Mouse (Mus musculus): ENCODE measurements around the gene Mapkapk2. TPM values are rescaled to one million over a fixed set of nuclear protein-coding genes. Genes with fewer than 3 reads are reported as not detected.
A peak's percentile ranks its signal among the peaks of the same experiment; 100 is the strongest.

Mapkapk2 gene
- polyA plus RNA-seq, 1 experiment: 1.3 TPM

GRCm38 (mm10) chr1:131096132-131096695, 1.4 kb downstream of the Mapkapk2 start:
- H3K4me3 ChIP-seq (replicated peaks): peak overlapping the region; percentile 84
- no peaks in the 10 kb centered on the region; the same call in 1 of the 2 replicates for H3K36me3 ChIP-seq (ENCODE audit: control insufficient read depth)
- no peaks in the 10 kb centered on the region for H3K9me3 ChIP-seq (ENCODE audit: control insufficient read depth, low read length)
- H3K27me3 ChIP-seq (ENCODE audit: control insufficient read depth): peaks cover 26% of the 10 kb centered on the region
- TF ChIP-seq TAL1 (IDR thresholded peaks at IDR 0.05; ENCODE audit: low read length) (no peak), GATA1 (IDR thresholded peaks at IDR 0.05; ENCODE audit: low read length) (no peak)
- H3K4me1 ChIP-seq (ENCODE audit: control insufficient read depth): peaks cover 33% of the 10 kb centered on the region

GRCm38 (mm10) chr1:131095574-131095973, 2.1 kb downstream of the Mapkapk2 start:
- Histone ChIP-seq H3K4me3 (replicated peaks) (no peak overlapping the region), H3K27me3 (ENCODE audit: control insufficient read depth) (peaks cover 26% of the 10 kb centered on the region), H3K9me3 (ENCODE audit: control insufficient read depth, low read length) (no peaks in the 10 kb centered on the region), H3K4me1 (ENCODE audit: control insufficient read depth) (peaks cover 33% of the 10 kb centered on the region), H3K36me3 (ENCODE audit: control insufficient read depth) (no peaks in the 10 kb centered on the region; the same call in 1 of the 2 replicates)
- TF ChIP-seq TAL1 (IDR thresholded peaks at IDR 0.05; ENCODE audit: low read length) (no peak), GATA1 (IDR thresholded peaks at IDR 0.05; ENCODE audit: low read length) (no peak)

- Histone ChIP-seq H3K36me3 (ENCODE audit: control insufficient read depth) (no peaks in the 10 kb centered on the region; the same call in 1 of the 2 replicates), H3K27me3 (ENCODE audit: control insufficient read depth) (peaks cover 23% of the 10 kb centered on the region), H3K4me1 (ENCODE audit: control insufficient read depth) (peaks cover 31% of the 10 kb centered on the region), H3K4me3 (replicated peaks) (no peak overlapping the region), H3K9me3 (ENCODE audit: control insufficient read depth, low read length) (no peaks in the 10 kb centered on the region)
- TF ChIP-seq GATA1 (IDR thresholded peaks at IDR 0.05; ENCODE audit: low read length): no peak
- no peak for TF ChIP-seq TAL1 (IDR thresholded peaks at IDR 0.05; ENCODE audit: low read length)
Measured at GRCm38 (mm10) chr1:131093889-131094288, 3.7 kb downstream of the Mapkapk2 start.

GRCm38 (mm10) chr1:131092846-131093245, 4.8 kb downstream of the Mapkapk2 start:
- Histone ChIP-seq H3K4me3 (replicated peaks) (no peak overlapping the region), H3K27me3 (ENCODE audit: control insufficient read depth) (peaks cover 23% of the 10 kb centered on the region), H3K4me1 (ENCODE audit: control insufficient read depth) (peaks cover 25% of the 10 kb centered on the region), H3K36me3 (ENCODE audit: control insufficient read depth) (no peaks in the 10 kb centered on the region; the same call in 1 of the 2 replicates), H3K9me3 (ENCODE audit: control insufficient read depth, low read length) (no peaks in the 10 kb centered on the region)
- TF ChIP-seq TAL1 (IDR thresholded peaks at IDR 0.05; ENCODE audit: low read length) (no peak), GATA1 (IDR thresholded peaks at IDR 0.05; ENCODE audit: low read length) (no peak)

GRCm38 (mm10) chr1:131092173-131092572, 5.5 kb downstream of the Mapkapk2 start:
- TF ChIP-seq TAL1 (IDR thresholded peaks at IDR 0.05; ENCODE audit: low read length): no peak
- H3K4me3 ChIP-seq (replicated peaks): no peak overlapping the region
- H3K27me3 ChIP-seq (ENCODE audit: control insufficient read depth): peaks cover 18% of the 10 kb centered on the region
- H3K36me3 ChIP-seq (ENCODE audit: control insufficient read depth): no peaks in the 10 kb centered on the region; the same call in 1 of the 2 replicates
- no peaks in the 10 kb centered on the region for H3K9me3 ChIP-seq (ENCODE audit: control insufficient read depth, low read length)
- peaks cover 19% of the 10 kb centered on the region for H3K4me1 ChIP-seq (ENCODE audit: control insufficient read depth)

GRCm38 (mm10) chr1:131091481-131091880, 6.1 kb downstream of the Mapkapk2 start:
- no peaks in the 10 kb centered on the region for H3K9me3 ChIP-seq (ENCODE audit: control insufficient read depth, low read length)
- TF ChIP-seq GATA1 (IDR thresholded peaks at IDR 0.05; ENCODE audit: low read length) (no peak), TAL1 (IDR thresholded peaks at IDR 0.05; ENCODE audit: low read length) (no peak)
- H3K36me3 ChIP-seq (ENCODE audit: control insufficient read depth): no peaks in the 10 kb centered on the region; the same call in 1 of the 2 replicates
- peaks cover 11% of the 10 kb centered on the region for H3K27me3 ChIP-seq (ENCODE audit: control insufficient read depth)
- H3K4me3 ChIP-seq (replicated peaks): no peak overlapping the region
- H3K4me1 ChIP-seq (ENCODE audit: control insufficient read depth): peaks cover 12% of the 10 kb centered on the region

- H3K4me3 ChIP-seq (replicated peaks): no peak overlapping the region
- no peaks in the 10 kb centered on the region for H3K9me3 ChIP-seq (ENCODE audit: control insufficient read depth, low read length)
- H3K27me3 ChIP-seq (ENCODE audit: control insufficient read depth): peaks cover 5% of the 10 kb centered on the region
- TF ChIP-seq GATA1 (IDR thresholded peaks at IDR 0.05; ENCODE audit: low read length): no peak
- no peak for TF ChIP-seq TAL1 (IDR thresholded peaks at IDR 0.05; ENCODE audit: low read length)
- H3K36me3 ChIP-seq (ENCODE audit: control insufficient read depth): no peaks in the 10 kb centered on the region; the same call in 1 of the 2 replicates
- H3K4me1 ChIP-seq (ENCODE audit: control insufficient read depth): peaks cover 6% of the 10 kb centered on the region
Measured at GRCm38 (mm10) chr1:131090877-131091276, 6.7 kb downstream of the Mapkapk2 start.

GRCm38 (mm10) chr1:131090261-131090660, 7.4 kb downstream of the Mapkapk2 start:
- TF ChIP-seq GATA1 (IDR thresholded peaks at IDR 0.05; ENCODE audit: low read length): no peak
- TF ChIP-seq TAL1 (IDR thresholded peaks at IDR 0.05; ENCODE audit: low read length): no peak
- peaks cover 7% of the 10 kb centered on the region for H3K4me1 ChIP-seq (ENCODE audit: control insufficient read depth)
- no peaks in the 10 kb centered on the region; the same call in 1 of the 2 replicates for H3K27me3 ChIP-seq (ENCODE audit: control insufficient read depth)
- H3K36me3 ChIP-seq (ENCODE audit: control insufficient read depth): no peaks in the 10 kb centered on the region; the same call in 1 of the 2 replicates
- no peak overlapping the region for H3K4me3 ChIP-seq (replicated peaks)
- no peaks in the 10 kb centered on the region for H3K9me3 ChIP-seq (ENCODE audit: control insufficient read depth, low read length)

- Histone ChIP-seq H3K4me1 (ENCODE audit: control insufficient read depth) (peaks cover 10% of the 10 kb centered on the region), H3K9me3 (ENCODE audit: control insufficient read depth, low read length) (no peaks in the 10 kb centered on the region), H3K27me3 (ENCODE audit: control insufficient read depth) (no peaks in the 10 kb centered on the region), H3K4me3 (replicated peaks) (no peak overlapping the region), H3K36me3 (ENCODE audit: control insufficient read depth) (no peaks in the 10 kb centered on the region; the same call in 1 of the 2 replicates)
- TF ChIP-seq TAL1 (IDR thresholded peaks at IDR 0.05; ENCODE audit: low read length): no peak
- no peak for TF ChIP-seq GATA1 (IDR thresholded peaks at IDR 0.05; ENCODE audit: low read length)
Measured at GRCm38 (mm10) chr1:131089525-131090127, 8.0 kb downstream of the Mapkapk2 start.
